Mouse (Mus musculus) heart, adult 2 months (tissue): Measurements from ENCODE around the gene Mef2c. TPM values are rescaled to one million over a fixed set of nuclear protein-coding genes. Genes with fewer than 3 reads are reported as not detected.

Experiments used
- DNase-seq, 2 experiments: peaks; one replicate each; pipeline ENCODE4 v3.0.0; 2021
- H3K27ac ChIP-seq: fragments of 200-600 bp; 2 replicates; pipeline ENCODE4 v1.8.1; 2022
- H3K27me3 ChIP-seq: fragments of 200-500 bp; 2 replicates; pipeline ENCODE4 v1.6.1; 2012; ENCODE audit warnings: mild to moderate bottlenecking, low read length, inconsistent platforms, mixed read lengths; ENCODE audit not compliant: control insufficient read depth, insufficient read depth
- H3K36me3 ChIP-seq: fragments of 200-500 bp; 2 replicates; pipeline ENCODE4 v1.6.1; 2012; ENCODE audit warnings: low read length, inconsistent platforms; ENCODE audit not compliant: control insufficient read depth, insufficient read depth
- H3K4me1 ChIP-seq: fragments of 200-500 bp; 2 replicates; pipeline ENCODE4 v1.6.1; 2011; ENCODE audit warnings: low read length; ENCODE audit not compliant: control insufficient read depth, insufficient read depth
- H3K4me3 ChIP-seq: fragments of 200-600 bp; 2 replicates; pipeline ENCODE4 v1.8.1; 2022
- H3K79me2 ChIP-seq: fragments of 200-500 bp; replicated peaks from 2 replicates; pipeline ENCODE4 v1.6.1; 2012; ENCODE audit warnings: mild to moderate bottlenecking, inconsistent platforms, low read length, moderate library complexity, mixed read lengths; ENCODE audit not compliant: control insufficient read depth, insufficient read depth
- H3K9ac ChIP-seq: fragments of 200-500 bp; 2 replicates; pipeline ENCODE4 v1.6.1; 2012; ENCODE audit warnings: low read depth, mild to moderate bottlenecking, control low read depth, inconsistent platforms, low read length, mixed read lengths
- CTCF ChIP-seq: fragments of 200-600 bp; IDR thresholded peaks from 2 replicates; pipeline ENCODE4 v1.8.1; 2022; ENCODE audit warnings: antibody characterized with exemption, mild to moderate bottlenecking, moderate library complexity
- EP300 ChIP-seq: fragments of 200-500 bp; IDR thresholded peaks from 2 replicates; pipeline ENCODE4 v1.6.1; 2011; ENCODE audit warnings: low read depth, low read length, control low read depth; ENCODE audit not compliant: insufficient read depth
- POLR2A ChIP-seq: fragments of 200-500 bp; IDR thresholded peaks from 2 replicates; pipeline ENCODE4 v1.6.1; 2011; ENCODE audit warnings: mild to moderate bottlenecking, low read depth, low read length, control low read depth; ENCODE audit not compliant: insufficient read depth
- WGBS: fragments of 180-500 bp; shearing (Covaris S2); methylation state at CpG from one replicate; pipeline ENCODE4 v1.1.7; 2018; 5-methylcytosine and 5-hydroxymethylcytosine counted together
- intact Hi-C: fragments of 180-260 bp; cut with DNase I; formaldehyde crosslinking; loops from one replicate; pipeline ENCODE4 v1.15.1; 2025
- polyA plus RNA-seq: library from polyadenylated mRNA; depleted of rRNA; stranded (reverse); fragments of >200 nt; gene quantifications from 2 replicates; pipeline ENCODE4 v1.2.3, GENCODE M21; 2012
- total RNA-seq, 2 experiments: library from RNA; stranded (reverse); gene quantifications; 2 replicates each; pipeline ENCODE4 v1.2.3; 2021

Gene Mef2c
- total and polyA plus RNA-seq, 3 experiments, result 35.5 to 74.1 (median 56.5) TPM

DNA sequence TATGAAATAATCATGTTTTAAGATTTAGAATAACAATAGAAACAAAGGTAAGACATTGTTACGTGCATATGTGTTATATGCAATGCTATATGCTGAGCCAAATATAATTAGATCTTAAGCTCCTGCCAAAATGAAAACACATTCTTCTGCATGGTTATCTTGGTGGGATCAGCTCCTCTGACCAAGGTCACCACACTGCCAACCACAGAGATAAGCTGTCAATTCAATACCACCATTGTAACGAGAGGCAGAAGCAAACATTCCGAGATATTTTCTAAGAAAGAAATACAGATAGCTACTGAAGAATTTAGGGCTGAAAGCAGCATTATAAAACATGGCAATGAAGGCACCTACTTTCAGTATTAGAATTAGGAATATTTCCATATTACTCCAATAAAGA is 35.0 kb upstream of the Mef2c start:
- Histone ChIP-seq H3K27ac (no peak overlapping the region), H3K79me2 (no peaks in the 10 kb centered on the region), H3K4me3 (no peak overlapping the region), H3K27me3 (no peaks in the 10 kb centered on the region), H3K36me3 (no peaks in the 10 kb centered on the region), H3K4me1 (no peaks in the 10 kb centered on the region), H3K9ac (no peak overlapping the region)
- no peak for DNase-seq
- 74% methylated on average over 3 of the region's 3 CpGs for WGBS
- intact Hi-C loops, result no loop called here
- no peak for TF ChIP-seq POLR2A
- TF ChIP-seq CTCF, result no peak
- no peak for TF ChIP-seq EP300

DNA sequence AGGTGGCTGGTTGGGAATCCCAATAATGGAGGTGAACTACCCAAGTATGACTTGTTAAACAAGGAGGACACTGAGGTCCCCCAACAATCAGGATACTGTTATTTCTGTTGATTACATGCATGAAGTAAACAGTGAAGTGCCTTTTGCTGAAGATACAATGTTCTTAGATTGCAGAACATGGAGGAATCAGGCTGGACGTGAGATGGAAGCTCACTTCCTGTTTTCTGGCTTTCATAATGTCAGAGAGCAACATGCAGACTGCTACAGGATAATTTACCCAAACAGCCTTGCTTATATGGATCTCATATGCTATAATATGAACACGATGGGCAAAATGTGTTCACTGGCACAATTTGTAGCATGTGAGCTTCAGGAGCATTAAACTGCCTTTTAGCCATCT is 30.1 kb upstream of the Mef2c start:
- H3K4me3 ChIP-seq, result no peak overlapping the region
- H3K79me2 ChIP-seq, result no peaks in the 10 kb centered on the region
- H3K27ac ChIP-seq, result no peak overlapping the region
- TF ChIP-seq EP300, result no peak
- no peak for TF ChIP-seq POLR2A
- TF ChIP-seq CTCF, result no peak
- intact Hi-C loops, result no loop called here
- 81% methylated on average over 2 of the region's 2 CpGs for WGBS
- no peak overlapping the region for H3K9ac ChIP-seq
- no peak for DNase-seq
- no peaks in the 10 kb centered on the region for H3K36me3 ChIP-seq
- no peaks in the 10 kb centered on the region for H3K4me1 ChIP-seq
- no peaks in the 10 kb centered on the region for H3K27me3 ChIP-seq

DNA sequence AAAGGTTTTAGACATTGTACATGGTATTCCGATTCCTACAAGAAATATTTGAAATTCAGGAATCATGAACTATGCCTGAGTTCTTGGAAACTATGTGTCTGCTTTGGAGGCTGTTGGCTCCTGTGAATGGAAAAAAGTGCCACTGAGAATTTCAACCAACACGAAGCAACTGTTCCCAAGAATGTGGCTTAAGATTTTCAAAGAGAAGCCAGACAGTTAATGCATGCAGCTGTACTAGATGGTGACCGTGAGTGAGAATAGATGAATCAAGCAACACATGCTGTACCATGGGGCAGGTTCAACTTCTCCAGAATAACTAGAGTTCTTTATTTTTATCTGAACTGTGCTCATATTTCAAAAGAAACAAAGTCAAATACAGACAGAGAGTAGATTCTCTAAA is 23.4 kb upstream of the Mef2c start:
- no peak for TF ChIP-seq POLR2A
- no peak for TF ChIP-seq EP300
- no peak for TF ChIP-seq CTCF
- no peak for DNase-seq
- no peaks in the 10 kb centered on the region for H3K4me1 ChIP-seq

GRCm38 (mm10) chr13:83481310-83481709 is 22.5 kb upstream of the Mef2c start:
- Histone ChIP-seq H3K36me3 (no peaks in the 10 kb centered on the region), H3K9ac (no peak overlapping the region), H3K79me2 (no peaks in the 10 kb centered on the region), H3K4me1 (no peaks in the 10 kb centered on the region), H3K4me3 (no peak overlapping the region), H3K27me3 (no peaks in the 10 kb centered on the region), H3K27ac (no peak overlapping the region)
- peak in 1 of 2 experiments; percentile 11 for DNase-seq
- TF ChIP-seq POLR2A, result no peak
- TF ChIP-seq EP300, result no peak
- TF ChIP-seq CTCF, result no peak
- 17% methylated on average over 7 of the region's 7 CpGs for WGBS
- intact Hi-C loops, result no loop called here

More for the DNA sequence above, 23.4 kb upstream of the Mef2c start:
- Histone ChIP-seq H3K36me3 (no peaks in the 10 kb centered on the region), H3K27me3 (no peaks in the 10 kb centered on the region), H3K79me2 (no peaks in the 10 kb centered on the region), H3K27ac (no peak overlapping the region), H3K9ac (no peak overlapping the region), H3K4me3 (no peak overlapping the region)
- intact Hi-C loops, result no loop called here
- 62% methylated on average over 3 of the region's 3 CpGs for WGBS

DNA sequence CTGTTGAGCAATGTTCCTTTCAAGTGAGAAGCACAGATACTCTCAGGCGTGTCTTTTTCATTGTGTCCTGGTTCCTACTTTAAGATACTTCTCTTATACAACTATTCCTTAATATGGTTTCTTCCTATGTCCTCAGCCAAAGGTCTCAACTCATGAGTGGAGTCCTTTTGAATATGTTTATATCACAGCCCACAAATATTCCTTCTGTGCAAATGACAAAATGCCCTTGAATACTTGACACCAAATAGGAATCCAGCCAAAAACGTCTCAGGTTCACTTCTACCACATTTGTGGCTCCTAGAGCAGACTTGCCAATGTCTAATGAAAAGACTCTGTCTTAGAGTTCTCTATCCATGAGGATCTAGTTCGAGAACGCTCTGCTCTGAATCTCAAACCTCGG is 21.7 kb upstream of the Mef2c start:
- no peaks in the 10 kb centered on the region for H3K36me3 ChIP-seq
- no peak overlapping the region for H3K27ac ChIP-seq
- H3K79me2 ChIP-seq, result no peaks in the 10 kb centered on the region
- WGBS, result 70% methylated on average over 5 of the region's 5 CpGs
- no peaks in the 10 kb centered on the region for H3K4me1 ChIP-seq
- no peak for TF ChIP-seq EP300
- no peak for TF ChIP-seq POLR2A
- TF ChIP-seq CTCF, result no peak
- H3K4me3 ChIP-seq, result no peak overlapping the region
- intact Hi-C loops, result no loop called here
- no peak overlapping the region for H3K9ac ChIP-seq
- DNase-seq, result no peak
- H3K27me3 ChIP-seq, result no peaks in the 10 kb centered on the region

- TF ChIP-seq CTCF, result no peak
- no peak for TF ChIP-seq EP300
- TF ChIP-seq POLR2A, result no peak
- Histone ChIP-seq H3K36me3 (no peaks in the 10 kb centered on the region), H3K27ac (no peak overlapping the region), H3K4me1 (no peaks in the 10 kb centered on the region), H3K9ac (no peak overlapping the region), H3K27me3 (no peaks in the 10 kb centered on the region), H3K4me3 (no peak overlapping the region), H3K79me2 (no peaks in the 10 kb centered on the region)
- DNase-seq, result no peak
- intact Hi-C loops, result no loop called here
- 90% methylated on average over 4 of the region's 4 CpGs for WGBS
Measured at GRCm38 (mm10) chr13:83484215-83484614, 19.6 kb upstream of the Mef2c start.
